ENCODE assay signal across 15 mouse cellular contexts in the genomic region with DNA sequence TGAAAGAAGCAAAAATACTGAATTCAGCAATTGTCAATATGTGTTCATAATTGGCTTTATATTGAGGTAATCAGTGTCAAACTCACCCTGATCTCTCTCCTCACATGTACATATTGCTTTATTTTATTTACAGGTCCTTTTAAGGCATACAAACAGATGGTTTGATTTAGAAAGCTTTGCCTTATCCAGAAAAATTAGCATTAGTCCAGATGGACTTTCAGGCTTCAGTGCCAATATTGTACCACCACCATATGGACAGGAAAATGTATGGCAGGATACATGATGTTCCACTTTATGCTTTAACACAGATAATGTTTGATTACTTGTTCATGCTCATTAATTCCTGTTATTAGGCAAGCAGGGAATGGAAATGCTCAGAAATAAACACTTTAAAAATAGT.
A peak's percentile ranks its signal among the peaks of the same experiment; 100 is the strongest.
DNase-seq lines count a peak whose midpoint lies in the region; ATAC-seq and TF ChIP-seq lines count a peak whose summit lies in the region.
"Had no signal": no experiment of that assay in that cellular context is flagged by ENCODE, and none has a peak within 500 bp of the region (broad histone marks: within the 10 kb centered on the region; RNA-seq: fewer than 3 reads in every experiment).

No protein-coding gene starts in this region.

- no peaks in the 10 kb centered on the region for H3K9me3 ChIP-seq in forebrain, embryonic 14.5 days (replicated peaks; ENCODE audit: control insufficient read depth, low read length)
- no peaks in the 10 kb centered on the region for H3K9me3 ChIP-seq in forebrain, embryonic 11.5 days (ENCODE audit: control insufficient read depth, low read length)
- no peaks in the 10 kb centered on the region for H3K9me3 ChIP-seq in midbrain, postnatal 0 days (ENCODE audit: low read length)
- H3K9me3 ChIP-seq in midbrain, embryonic 16.5 days (replicated peaks; ENCODE audit: control insufficient read depth, low read length, poor library complexity, severe bottlenecking): no peaks in the 10 kb centered on the region
- H3K9me3 ChIP-seq: heart, embryonic 12.5 days; limb, embryonic 12.5 days; midbrain, embryonic 13.5 days had no signal

- no peak overlapping the region for H3K4me3 ChIP-seq in forebrain, embryonic 14.5 days (ENCODE audit: low read depth, low read length)
- H3K4me3 ChIP-seq in forebrain, embryonic 11.5 days (ENCODE audit: low read depth, low read length): no peak overlapping the region
- H3K4me3 ChIP-seq in midbrain, postnatal 0 days (ENCODE audit: low read depth, low read length): no peak overlapping the region
- H3K4me3 ChIP-seq in midbrain, embryonic 16.5 days (ENCODE audit: low read depth, low read length): no peak overlapping the region
- H3K4me3 ChIP-seq: heart, embryonic 12.5 days; limb, embryonic 12.5 days; midbrain, embryonic 13.5 days had no signal

- no peak overlapping the region for H3K9ac ChIP-seq in forebrain, embryonic 14.5 days (ENCODE audit: low read length)
- H3K9ac ChIP-seq in forebrain, embryonic 11.5 days (ENCODE audit: low read length): no peak overlapping the region
- no peak overlapping the region for H3K9ac ChIP-seq in midbrain, postnatal 0 days (replicated peaks; ENCODE audit: low read length, poor library complexity, severe bottlenecking)
- no peak overlapping the region for H3K9ac ChIP-seq in midbrain, embryonic 16.5 days (ENCODE audit: low read depth, low read length)
- H3K9ac ChIP-seq: heart, embryonic 12.5 days; limb, embryonic 12.5 days; liver, embryonic 14.5 days; midbrain, embryonic 13.5 days had no signal

- no peaks in the 10 kb centered on the region for H3K27me3 ChIP-seq in forebrain, embryonic 14.5 days (replicated peaks; ENCODE audit: control insufficient read depth, insufficient read depth, low read length)
- no peaks in the 10 kb centered on the region for H3K27me3 ChIP-seq in forebrain, embryonic 11.5 days (ENCODE audit: control insufficient read depth, insufficient read depth, low read length)
- no peaks in the 10 kb centered on the region for H3K27me3 ChIP-seq in midbrain, postnatal 0 days (ENCODE audit: insufficient read depth, low read length)
- H3K27me3 ChIP-seq in midbrain, embryonic 16.5 days (ENCODE audit: control insufficient read depth, insufficient read depth, low read depth, low read length): no peaks in the 10 kb centered on the region
- H3K27me3 ChIP-seq: heart, embryonic 12.5 days; limb, embryonic 12.5 days; midbrain, embryonic 13.5 days had no signal

- no peaks in the 10 kb centered on the region for H3K36me3 ChIP-seq in forebrain, embryonic 14.5 days (ENCODE audit: control insufficient read depth, insufficient read depth, low read length)
- H3K36me3 ChIP-seq in forebrain, embryonic 11.5 days (ENCODE audit: control insufficient read depth, insufficient read depth, low read length): no peaks in the 10 kb centered on the region
- no peaks in the 10 kb centered on the region for H3K36me3 ChIP-seq in midbrain, postnatal 0 days (ENCODE audit: insufficient read depth, low read length)
- H3K36me3 ChIP-seq in midbrain, embryonic 16.5 days (ENCODE audit: control insufficient read depth, insufficient read depth, low read length): no peaks in the 10 kb centered on the region
- H3K36me3 ChIP-seq: heart, embryonic 12.5 days; limb, embryonic 12.5 days; midbrain, embryonic 13.5 days had no signal

- peak; percentile 71 for ATAC-seq in forebrain, embryonic 14.5 days
- no peak for ATAC-seq in forebrain, embryonic 11.5 days (replicated peaks; ENCODE audit: low FRiP score)
- ATAC-seq in midbrain, postnatal 0 days (ENCODE audit: low FRiP score): no peak
- ATAC-seq in midbrain, embryonic 16.5 days: no peak
- ATAC-seq: inflammation-experienced regulatory T-cells, adult 6 months; midbrain, embryonic 13.5 days had no signal

- H3K4me2 ChIP-seq in forebrain, embryonic 14.5 days (ENCODE audit: low read length): no peak overlapping the region
- H3K4me2 ChIP-seq in forebrain, embryonic 11.5 days (ENCODE audit: low read depth, low read length, severe bottlenecking): no peak overlapping the region
- no peak overlapping the region for H3K4me2 ChIP-seq in midbrain, postnatal 0 days (ENCODE audit: low read depth, low read length, poor library complexity, severe bottlenecking)
- H3K4me2 ChIP-seq in midbrain, embryonic 16.5 days (ENCODE audit: low read length): no peak overlapping the region
- H3K4me2 ChIP-seq: heart, embryonic 12.5 days; limb, embryonic 12.5 days; midbrain, embryonic 13.5 days had no signal

- H3K4me1 ChIP-seq in forebrain, embryonic 14.5 days (ENCODE audit: control insufficient read depth, insufficient read depth, low read length): no peaks in the 10 kb centered on the region
- H3K4me1 ChIP-seq in forebrain, embryonic 11.5 days (replicated peaks; ENCODE audit: control insufficient read depth, insufficient read depth, low read length): no peaks in the 10 kb centered on the region
- no peaks in the 10 kb centered on the region for H3K4me1 ChIP-seq in midbrain, postnatal 0 days (ENCODE audit: insufficient read depth, low read length)
- no peaks in the 10 kb centered on the region for H3K4me1 ChIP-seq in midbrain, embryonic 16.5 days (ENCODE audit: control insufficient read depth, insufficient read depth, low read length)
- H3K4me1 ChIP-seq: heart, embryonic 12.5 days; limb, embryonic 12.5 days; midbrain, embryonic 13.5 days had no signal

- peak; percentile 15; the same call in 1 of the 2 replicates for TF ChIP-seq CTCF in midbrain, postnatal 0 days (IDR thresholded peaks at IDR 0.05)

- H3K27ac ChIP-seq in forebrain, embryonic 14.5 days (ENCODE audit: low read depth, low read length): no peak overlapping the region
- no peak overlapping the region for H3K27ac ChIP-seq in forebrain, embryonic 11.5 days (ENCODE audit: low read depth, low read length)
- no peak overlapping the region for H3K27ac ChIP-seq in midbrain, postnatal 0 days (ENCODE audit: low read depth, low read length)
- H3K27ac ChIP-seq in midbrain, embryonic 16.5 days (ENCODE audit: low read length): no peak overlapping the region
- H3K27ac ChIP-seq: limb, embryonic 12.5 days; liver, embryonic 14.5 days; midbrain, embryonic 13.5 days had no signal

- DNase-seq in forebrain, embryonic 14.5 days (ENCODE audit: low spot score): peak; percentile 73
- no peak for DNase-seq in forebrain, embryonic 11.5 days (ENCODE audit: low spot score)
- DNase-seq in midbrain, postnatal 0 days (ENCODE audit: low spot score): peak; percentile 67
- DNase-seq in cerebellum, postnatal 14 days: peak; percentile 25 to 80
- no peak for DNase-seq in urinary bladder, postnatal 36 days (ENCODE audit: low spot score in 2 of 2)
- no peak for DNase-seq in kidney, adult 18-20 months
- DNase-seq: adrenal gland, postnatal 14 days; kidney, postnatal 4 days; thymus, postnatal 25 days had no signal

Comparison
In these comparisons a context has a peak if more than half of its experiments do, and no peak if none do; other contexts are left out.
1. DNase-seq: peak in forebrain, embryonic 14.5 days (single experiment), midbrain, postnatal 0 days (single experiment) and cerebellum, postnatal 14 days (2 of 2); none in forebrain, embryonic 11.5 days (single experiment), urinary bladder, postnatal 36 days (0 of 2) and kidney, adult 18-20 months (single experiment).